Mouse (Mus musculus) right cerebral cortex, postnatal 36 days (tissue): ENCODE data around the gene Fxn.

ENCODE experiments used
- DNase-seq, 2 experiments: peaks; one replicate each; pipeline ENCODE4 v3.0.0; 2022; ENCODE audit warnings: low spot score in 2 of 2, mixed read lengths in 1 of 2

Gene Fxn

DNA sequence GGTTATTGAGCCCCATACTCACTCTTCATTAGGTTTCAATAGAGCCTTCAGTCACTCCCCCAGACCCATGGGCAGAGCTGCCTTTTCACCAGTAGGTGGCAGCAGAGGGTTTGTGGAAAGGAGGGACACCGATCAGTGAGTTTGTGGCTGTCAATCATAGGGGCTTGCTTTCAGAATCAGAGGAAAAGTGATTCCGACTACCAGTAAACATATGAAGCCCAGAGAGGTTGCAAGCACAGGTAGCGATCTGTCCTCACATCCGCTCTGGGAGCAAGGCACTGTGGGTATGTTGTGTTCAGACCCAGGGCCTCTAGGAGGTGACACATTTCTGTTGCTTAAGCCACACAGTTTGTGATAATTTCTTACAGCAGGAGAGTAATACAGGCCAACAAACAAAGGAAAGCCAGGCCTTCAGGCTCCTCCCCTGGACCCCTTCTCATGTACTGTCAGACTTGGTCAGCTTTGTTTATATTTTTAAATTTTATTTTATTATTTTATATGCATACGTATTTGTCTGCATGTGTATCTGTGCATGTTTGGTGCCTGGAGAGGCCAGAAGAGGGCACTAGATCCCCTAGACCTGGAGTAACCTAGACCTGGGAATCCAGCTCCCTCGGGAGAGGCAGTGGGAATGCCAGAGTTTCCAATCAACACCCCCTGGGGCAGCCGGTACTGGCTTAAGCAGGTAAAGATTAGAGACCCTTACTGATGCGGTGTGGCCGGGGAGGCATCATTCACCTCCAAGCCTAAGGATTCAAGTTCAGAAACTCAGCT lies 20.8 kb upstream of the Fxn start:
- peak; percentile 29 to 41 for DNase-seq

DNA sequence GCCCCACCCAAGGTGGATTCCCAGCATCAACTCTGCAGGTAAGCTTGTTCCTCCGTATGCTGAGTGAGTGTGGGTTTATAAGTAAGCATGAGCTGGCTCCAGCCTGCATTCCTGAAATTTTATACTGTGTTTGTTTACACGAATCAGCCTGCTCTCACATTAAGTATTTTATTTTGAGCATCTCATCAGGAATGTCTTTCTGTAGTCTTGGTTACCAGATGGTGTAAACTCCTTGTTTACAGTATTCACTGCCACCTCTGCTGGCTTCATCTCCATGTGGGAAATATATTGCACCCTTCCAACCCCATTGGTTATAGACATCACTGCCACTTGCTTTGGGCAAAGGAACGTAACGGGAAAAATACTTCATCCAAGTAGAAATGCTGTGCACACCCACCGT lies 13.1 kb upstream of the Fxn start:
- no peak for DNase-seq

DNA sequence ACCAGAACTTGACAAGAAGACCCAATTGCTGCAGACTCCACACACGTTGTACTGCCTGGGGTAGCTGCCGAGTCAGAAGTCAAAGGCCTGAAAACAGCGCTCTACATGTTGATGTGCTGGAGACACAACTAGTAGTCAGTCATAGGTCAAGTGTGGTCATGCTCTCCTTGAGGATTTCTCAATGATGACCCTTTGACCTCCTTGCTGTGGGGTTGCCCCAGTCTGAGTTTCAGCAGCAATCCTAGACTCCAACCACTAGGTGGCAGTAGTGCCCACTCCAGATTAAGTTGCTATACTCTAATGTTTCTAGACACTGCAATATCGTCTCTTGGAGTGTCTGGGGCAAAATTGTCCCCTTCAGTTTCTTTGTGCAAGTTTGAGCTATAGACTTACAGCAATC lies 3.8 kb upstream of the Fxn start:
- DNase-seq, result no peak

DNA sequence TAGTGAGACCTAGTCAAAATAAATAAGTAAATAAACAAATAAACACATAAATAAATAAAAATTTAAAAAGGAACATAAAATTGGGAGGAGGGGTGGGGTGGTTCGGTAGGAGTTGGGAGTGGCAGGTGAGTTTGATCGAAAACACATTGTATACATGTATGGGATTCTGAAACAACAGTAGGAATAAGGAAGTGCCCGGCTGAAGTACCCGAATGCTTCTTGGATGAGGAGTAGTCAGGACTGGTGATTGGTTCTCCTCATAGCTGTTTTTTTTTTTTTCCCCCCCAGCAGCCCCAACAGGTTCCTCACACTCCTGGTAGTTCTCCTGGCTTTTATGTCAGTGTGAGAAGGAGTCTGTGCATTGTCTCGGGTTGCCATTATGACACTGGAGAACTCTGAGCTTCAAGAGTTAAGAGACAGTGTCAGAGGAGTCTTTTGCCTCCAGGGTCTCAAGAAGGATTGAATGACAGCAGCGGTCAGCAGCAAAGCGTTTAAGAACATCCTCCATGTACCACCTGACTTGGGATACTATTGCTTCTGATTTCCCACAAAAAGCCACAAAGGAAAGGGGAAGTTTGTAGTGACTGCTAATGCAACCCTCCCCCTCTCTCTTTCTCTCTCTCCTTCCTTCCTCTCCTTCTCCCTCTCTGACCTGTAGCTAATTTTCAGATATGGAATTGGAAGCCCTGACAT lies 1.0 kb upstream of the Fxn start:
- no peak for DNase-seq

DNA sequence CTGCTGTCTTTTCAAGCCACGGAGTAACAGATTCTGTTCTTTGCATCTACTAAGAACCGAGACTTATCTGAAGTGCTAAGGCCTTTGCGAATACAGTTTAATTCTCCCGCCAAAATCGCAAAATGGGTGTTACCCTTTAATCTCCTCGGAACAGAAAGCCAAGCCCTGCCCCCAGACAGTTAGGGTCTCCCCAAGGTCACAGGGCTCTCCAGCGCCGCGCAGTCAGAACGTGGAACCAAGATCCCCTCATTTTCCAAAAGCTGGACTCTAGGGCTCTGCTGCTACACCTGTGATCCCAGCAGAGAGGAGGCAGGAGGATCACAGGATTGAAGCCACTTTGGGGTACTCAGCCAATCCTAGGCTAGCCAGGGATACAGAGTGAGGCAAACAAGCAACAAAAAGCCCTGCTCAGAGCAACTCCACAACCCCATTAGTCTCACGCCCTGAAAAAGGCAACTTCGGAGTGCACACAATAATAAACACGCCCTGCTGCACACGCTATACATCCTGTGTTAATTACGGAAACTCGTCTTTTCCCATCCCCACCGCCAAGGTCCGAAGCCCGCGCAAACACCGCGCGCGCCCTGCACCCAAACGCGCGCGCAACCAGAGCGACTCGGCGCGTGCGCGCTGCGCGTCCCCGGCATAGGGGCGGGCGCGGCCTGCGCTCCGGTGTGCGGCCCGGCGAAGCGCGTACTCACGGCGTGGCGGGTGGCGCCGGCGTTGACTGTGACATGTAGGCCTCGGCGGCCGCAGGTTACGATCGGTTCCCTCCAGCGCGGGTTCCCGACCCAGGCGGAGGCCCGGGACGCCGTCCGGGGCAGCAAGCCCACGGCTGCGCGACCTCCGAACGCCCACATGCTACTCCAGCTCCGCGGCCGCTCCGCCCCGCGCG lies 452 bp downstream of the Fxn start:
- peak; percentile 32 to 59 for DNase-seq

DNA sequence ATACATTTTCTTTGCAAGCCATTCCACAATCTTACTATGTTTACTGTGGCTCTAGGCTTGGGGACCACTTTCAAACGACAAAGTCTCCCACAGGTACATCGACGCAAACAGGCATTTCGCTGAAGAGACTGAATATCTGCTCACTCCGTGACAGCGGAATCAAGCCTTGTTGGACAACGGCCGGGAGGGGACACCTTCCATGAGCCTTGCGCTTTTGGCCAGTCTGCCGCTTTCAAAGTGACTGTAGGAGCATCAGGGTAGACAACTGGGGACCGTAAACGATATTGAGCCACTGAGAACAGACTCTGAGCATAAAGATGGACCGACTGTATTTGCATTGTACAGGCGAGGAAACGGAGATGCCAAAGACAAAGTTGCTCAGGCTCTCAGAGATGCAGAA lies 1.5 kb downstream of the Fxn start:
- no peak for DNase-seq

DNA sequence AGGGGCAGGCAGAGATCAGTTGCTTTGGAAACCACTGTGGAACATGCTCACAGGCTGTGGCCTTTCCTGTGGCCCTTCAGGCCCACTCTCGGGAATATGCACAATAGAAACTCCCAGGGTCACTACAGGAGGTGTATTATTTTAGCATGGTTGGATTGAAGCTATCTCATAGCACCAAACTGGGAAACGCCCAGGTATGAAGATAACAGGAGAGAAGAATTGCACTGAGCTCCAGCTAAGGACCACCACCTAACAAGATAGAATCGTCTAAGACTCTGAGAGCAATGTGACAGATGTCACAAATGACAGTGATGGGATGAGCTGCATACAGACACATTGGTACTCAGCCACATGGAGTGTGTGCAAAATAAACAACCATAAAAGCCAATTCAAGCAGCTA lies 6.1 kb downstream of the Fxn start:
- no peak for DNase-seq

DNA sequence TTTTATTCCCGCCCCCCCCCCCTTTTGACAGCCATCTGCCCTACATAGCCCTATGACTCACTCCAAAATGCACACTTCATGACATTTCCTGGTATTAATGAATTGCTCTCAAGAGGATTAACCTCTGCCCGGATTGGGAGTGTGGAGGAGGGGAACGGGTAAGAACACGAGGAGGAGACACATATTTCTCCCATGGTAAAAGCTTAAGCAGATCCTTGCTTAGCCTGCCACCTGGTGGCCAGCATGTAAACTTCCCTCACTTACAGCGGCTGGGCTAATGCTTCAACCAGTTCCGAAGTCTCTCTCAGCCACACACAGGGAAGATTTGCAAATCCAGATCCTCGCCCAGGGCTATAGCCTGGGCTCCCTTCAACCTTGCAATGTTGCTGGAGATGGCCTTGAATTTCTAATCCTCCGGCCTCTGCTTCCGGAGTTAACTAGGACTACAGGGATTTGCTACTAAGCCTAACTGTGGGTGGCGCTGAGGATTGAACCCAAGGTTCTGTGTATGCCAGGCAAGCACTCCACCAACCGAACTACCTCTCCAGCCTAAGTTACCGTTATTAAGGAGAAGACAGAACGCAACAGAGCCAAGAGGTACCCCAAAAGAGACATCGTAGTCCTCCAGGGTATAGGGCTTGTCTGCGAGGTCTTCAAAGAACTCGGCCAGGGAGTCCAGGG lies 8.5 kb downstream of the Fxn start:
- DNase-seq, result peak; percentile 39 to 54

DNA sequence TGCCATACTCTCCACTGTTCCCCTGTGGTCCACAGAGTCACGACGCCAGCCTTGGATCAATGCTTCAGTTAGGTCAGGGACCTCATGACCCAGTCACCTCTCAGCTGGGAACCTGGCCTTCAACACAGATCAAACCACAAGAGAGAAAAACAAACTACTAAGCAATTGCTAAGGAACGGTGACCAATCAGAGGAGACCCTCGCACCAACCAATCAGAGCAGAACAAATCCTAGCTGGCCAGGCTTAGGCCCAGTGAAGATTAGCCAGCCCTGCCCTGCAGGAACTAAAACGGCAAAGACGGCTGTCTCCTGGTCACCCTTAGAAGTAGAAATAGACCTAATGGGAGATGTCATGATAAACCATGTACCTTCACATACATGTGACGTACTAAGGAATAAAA lies 9.1 kb downstream of the Fxn start:
- peak in 1 of 2 experiments; percentile 38 for DNase-seq

DNA sequence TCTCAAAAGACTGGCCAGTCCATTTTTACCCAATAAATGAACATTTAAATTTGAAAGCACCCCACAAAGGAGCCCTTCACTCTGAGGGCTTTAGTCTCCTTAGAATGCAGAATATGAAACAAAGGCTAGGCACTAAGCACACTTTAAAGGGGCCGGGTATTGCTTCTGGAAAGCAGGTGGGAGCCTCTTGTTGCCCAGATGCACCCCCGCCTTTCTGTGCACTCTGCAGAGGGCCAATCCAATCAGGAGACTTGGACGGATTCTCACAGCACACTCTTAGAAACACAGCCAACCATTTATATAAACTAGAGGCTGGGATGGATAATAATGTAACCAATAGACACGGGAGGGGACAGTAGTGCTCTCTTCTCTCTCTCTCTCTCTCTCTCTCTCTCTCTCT lies 11.9 kb downstream of the Fxn start:
- no peak for DNase-seq

DNA sequence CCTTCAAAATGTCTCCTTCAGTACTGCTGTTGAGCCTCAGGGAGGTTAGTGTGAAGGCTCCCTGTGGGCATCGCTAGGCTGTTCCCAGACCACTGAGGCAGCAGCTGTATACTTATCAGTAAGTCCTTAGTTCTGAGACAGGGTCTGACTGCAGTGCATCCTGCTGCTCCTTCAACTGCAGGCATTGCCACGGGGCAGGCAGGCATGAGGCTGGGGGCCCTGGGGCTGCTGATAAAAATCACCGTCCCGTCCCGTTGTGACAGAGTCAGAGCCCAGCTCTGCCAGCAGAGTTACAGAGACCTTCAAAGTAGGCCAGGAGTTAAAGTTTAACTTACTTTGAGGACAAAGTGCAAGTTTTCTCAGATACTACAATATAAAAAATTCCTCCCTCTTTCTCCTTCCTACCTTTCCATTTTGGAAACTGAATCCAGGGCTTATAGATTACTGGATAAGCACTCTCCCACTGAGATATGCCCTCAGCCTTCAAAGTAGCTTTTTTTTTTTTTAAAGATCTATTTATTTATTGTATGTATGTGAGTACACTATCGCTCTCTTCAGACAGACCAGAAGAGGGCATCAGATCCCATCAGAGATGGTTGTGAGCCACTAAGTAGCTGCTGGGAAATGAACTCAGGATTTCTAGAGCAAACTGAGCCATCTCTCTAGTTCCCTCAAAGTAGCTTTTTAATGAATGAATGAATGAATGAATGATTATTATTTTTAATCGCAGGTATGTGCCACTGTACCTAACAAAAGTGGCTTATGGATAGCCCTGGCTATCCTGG lies 14.2 kb downstream of the Fxn start:
- DNase-seq, result no peak

DNA sequence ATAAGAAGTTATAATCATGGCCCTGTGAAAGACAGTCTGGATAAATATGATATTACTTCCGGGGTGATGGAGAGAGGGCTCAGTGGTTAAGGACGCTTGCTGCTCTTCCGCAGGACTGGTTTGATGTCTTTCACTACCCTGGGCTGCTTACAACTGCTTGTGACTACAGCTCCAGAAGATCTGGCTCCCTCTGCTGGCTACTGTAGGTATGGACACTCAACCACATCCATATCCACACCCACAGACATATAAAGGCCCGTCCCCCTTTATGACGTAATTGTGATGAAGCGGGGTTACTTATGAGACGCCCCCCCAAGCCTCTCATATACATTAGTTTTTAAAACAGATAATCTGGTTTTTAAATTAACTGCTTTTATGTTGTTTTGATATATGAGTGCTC lies 15.4 kb downstream of the Fxn start:
- peak; percentile 68 to 78 for DNase-seq

DNA sequence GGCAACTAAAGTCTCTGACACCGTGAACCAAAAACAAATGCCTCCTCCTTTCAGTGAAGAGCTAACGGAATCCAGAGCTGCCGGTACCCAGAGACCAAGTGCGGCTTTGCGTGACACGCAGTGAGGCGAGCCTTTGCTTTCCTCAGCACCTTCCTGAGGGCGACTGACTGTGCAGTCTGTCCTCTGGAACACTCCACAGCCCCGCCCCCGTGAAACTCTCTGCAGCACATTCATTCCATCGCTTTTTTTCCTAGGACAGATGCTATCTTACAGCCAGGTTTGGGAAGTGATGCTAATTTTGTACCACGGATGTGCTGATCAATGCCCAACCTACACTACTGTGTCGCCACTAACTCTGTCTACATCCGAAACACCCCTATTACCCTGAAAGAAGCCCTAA lies 17.7 kb downstream of the Fxn start:
- DNase-seq, result no peak

DNA sequence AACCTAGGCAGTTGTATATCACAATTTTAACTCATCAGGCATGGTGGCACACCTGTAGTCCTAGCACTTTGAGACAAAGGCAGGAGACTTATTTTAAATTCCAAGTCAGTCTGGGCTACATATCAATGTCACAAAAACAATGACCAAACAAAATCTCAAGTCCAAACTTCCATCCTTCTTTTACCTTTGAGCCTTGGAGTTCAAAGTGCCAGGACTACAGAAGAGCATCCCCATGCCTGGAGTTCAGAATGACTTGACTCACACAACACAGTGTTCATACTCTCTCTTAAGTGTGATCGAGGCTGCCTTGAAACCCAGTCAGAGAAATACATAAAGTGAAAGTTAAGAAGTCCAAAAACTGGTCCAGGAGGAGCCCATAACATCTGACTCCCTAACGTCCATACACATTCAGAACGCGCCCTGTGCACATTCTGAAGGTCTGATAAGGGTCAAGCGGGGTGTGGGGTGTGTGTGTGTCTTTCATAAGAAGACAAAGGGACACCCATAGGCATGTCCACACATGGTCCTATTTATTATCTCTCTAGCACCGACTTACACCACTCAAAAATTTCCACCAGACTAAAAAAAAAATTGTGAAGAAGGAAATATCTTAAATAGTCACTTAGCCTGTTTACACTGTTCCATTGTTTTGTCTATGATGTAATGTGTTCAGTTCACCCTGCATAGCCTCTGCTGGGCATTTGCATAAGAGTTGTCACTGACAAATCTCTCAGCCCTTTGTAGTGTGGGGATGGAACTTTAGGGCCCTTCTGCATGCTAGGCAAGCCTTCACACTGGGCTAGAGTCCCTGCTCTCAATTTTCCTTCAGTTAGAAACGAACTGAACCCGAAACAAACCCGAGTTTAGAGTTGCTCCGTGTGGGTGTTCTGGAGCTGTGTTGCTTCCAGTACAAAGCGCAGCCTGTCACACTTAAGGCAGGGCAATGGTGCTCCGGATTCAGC lies 20.7 kb downstream of the Fxn start:
- DNase-seq, result no peak

DNA sequence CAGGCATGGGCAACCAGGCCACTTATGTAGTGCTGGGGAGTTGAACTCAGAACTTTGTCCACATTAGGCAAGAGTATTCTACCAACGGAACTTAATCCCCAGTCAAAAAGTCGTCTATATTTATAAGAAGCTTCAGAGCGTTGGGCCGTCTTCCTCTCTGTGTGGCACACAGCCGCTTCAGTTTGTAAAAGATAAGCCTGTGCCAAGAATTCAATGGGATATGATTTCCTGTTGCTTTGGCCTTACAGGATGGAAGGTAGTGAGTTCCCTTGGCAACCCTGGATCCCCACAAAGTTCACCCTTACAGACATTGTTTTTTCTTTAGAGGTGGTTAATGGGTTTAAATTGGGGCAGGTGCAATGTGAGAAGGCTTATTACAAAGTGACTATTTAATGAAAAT lies 22.0 kb downstream of the Fxn start:
- no peak for DNase-seq

DNA sequence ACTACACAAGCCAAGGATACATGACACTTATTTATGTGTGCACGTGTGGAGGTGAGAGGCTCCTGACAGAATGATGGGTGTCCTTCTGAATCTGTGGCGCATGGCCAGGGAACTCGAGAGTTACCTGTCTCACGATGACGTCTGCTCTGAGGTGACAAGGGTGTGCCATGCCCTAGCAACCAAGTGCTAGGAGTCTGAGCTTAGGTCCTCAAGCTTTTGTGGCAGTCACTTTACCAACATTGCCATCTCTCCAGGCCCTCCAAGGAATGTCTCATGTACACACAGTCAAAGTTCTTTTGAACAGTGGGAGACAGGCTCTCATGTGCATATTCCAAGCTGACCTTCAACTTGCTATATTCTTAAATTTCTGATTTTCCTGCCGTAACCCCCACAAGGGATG lies 22.4 kb downstream of the Fxn start:
- no peak for DNase-seq

DNA sequence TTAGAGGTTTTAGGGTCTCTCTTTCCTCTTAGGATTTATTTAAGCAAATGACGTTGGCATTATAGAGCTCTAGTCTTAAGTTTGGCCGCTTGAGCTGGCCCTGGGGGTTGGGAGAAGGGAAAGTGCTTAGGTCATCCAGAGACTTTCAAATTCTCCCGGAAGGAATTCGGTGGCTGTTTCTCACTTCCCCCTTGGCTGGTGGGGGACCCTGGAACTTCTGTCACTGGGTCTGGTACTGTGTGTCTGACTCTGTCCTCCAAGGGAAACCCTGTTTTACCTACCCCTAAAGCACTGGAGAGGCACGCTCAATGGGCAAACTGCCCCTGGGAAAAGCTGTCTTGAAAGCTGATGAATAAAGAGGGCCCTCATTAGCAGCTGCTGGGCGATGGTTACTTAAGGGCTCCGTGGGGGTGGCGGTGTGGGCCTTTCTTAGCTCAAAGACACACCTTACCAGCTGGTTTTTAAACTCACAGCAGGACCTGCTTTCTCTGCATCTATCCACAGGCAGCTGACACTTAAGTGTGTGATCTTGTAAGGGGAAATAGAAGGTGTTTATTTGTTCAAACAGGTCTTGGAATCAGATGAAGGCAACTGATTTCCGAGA lies 26.6 kb downstream of the Fxn start:
- no peak for DNase-seq

DNA sequence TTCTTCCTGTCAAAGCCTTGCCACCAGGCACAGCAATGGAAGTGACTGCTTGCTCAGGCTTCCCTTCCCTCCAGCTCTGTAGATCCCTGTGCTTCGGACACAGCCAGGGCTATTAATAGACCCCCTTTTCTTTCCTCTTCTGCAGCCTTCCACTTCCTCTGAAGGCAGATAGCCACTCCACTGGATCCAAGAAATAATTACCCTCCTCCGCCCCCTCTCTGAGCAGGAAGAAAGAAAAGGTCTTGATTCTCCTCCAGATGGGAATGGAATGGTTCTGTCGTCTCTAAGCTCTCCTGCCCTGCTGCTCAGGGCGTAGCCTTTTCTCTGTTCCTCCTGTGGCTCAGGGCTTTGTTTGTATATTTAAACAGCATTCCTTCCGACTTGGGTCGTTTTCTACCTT lies 28.5 kb downstream of the Fxn start:
- DNase-seq, result no peak

DNA sequence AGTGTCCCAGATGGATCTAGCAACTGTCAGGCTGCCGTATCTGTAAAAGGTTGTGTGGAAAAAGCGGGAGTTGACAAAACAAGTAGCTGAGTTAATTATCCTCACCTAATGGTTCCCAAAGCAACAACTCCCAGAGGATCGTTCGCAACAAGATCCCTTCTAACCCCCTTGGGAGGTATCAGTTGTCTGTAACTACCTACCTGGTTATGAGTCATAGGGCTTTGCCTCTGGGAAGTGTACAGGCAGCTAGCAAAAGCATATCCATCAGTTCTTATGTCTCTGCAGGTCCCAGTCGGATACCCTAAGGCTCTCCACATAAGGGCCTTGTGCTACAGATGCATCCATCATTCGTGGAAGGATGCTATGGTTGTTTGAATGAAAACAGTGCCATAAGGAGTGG lies 37.1 kb downstream of the Fxn start:
- DNase-seq, result no peak
